Mouse (Mus musculus) Patski (cell line): ENCODE data around the gene Cldnd2. TPM values are rescaled to one million over a fixed set of nuclear protein-coding genes. Genes with fewer than 3 reads are reported as not detected.

ENCODE experiments used
- ATAC-seq: fragments of 100-300 bp; one replicate; pipeline ENCODE4 v1.8.0; 2021
- CTCF ChIA-PET: fragments of 350-600 bp; sonication (Branson Sonifier 250); formaldehyde crosslinking; loops from one replicate; lab custom pipeline; 2022; ENCODE audit warnings: inconsistent platforms; lab: Charles Lee
- POLR2A ChIA-PET: fragments of 350-600 bp; sonication (Branson Sonifier 250); formaldehyde crosslinking; loops from one replicate; lab custom pipeline; 2022; ENCODE audit warnings: antibody characterized with exemption, inconsistent platforms; lab: Charles Lee
- DNase-seq: peaks from one replicate; pipeline ENCODE4 v3.0.0-alpha.2; 2011; ENCODE audit warnings: low read depth, low spot score
- H3K27me3 ChIP-seq: fragments of 371-371 bp; one replicate; pipeline ENCODE4 v1.5.1; 2021
- CTCF ChIP-seq: fragments of 100-300 bp; IDR thresholded peaks from one replicate; pipeline ENCODE4 v1.5.1; 2021
- in situ Hi-C: fragments of 300-500 bp; cut with MboI; formaldehyde crosslinking; loops from 3 replicates; pipeline ENCODE4 v1.11.1; 2018; ENCODE audit warnings: low pct_unique_long_range_greater_than_20kb, mixed read lengths
- polyA plus RNA-seq: library from polyadenylated mRNA; unstranded; gene quantifications from one replicate; pipeline ENCODE4 v1.2.3, GENCODE M21; 2021

Gene Cldnd2
- polyA plus RNA-seq, 1 experiment from 2014 or later, result not detected

DNA sequence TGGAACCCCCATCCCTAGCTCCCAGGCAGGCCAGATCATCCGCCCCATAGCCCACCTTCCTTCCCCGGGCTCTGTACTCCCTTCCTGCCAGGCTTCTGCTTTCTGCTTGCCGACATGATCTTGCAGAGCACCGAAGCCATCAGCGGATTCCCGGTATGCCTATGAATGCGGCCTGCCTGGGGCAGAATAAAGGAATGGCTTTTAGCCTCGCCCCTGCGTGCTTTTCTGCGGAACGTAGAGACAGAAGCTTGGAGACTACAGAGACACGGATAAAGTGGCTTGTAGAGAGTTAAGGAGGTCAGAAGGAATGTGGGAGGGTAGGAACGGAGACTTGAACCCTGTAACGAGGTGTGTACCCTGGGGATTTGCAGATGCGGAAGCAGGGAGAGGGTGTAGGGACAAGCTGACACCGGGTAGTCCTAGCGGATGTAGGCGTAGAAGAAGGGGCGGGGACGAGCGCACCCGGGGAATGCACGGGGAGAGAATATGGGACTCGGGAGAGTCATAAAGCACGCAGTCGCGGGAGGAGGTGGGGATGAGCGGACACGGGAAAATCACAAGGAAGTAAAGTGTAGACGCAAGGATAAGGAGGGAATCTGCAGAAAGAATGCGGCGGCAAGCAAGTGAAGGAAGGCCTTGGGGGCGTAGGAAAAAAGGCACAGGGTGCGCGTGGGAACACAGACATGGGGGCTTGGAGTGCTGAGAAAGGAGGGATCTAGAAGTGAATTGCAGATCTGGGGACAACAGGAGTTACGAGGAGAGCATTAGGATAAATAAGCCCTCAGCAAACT, 2.7 kb downstream of the Cldnd2 start:
- DNase-seq (peak; percentile 58), ATAC-seq (peak; percentile 89)
- in situ Hi-C loops, result loop anchor here (10.0 kb wide), 1 partner anchor 129 kb away; the partner anchor contains the start of gene Zfp715
- CTCF ChIA-PET, result interaction anchor here (0.8 to 2.2 kb wide), 4 partner anchors 8 to 20 kb away, joined by 3 to 11 read pairs (median 4); no protein-coding TSS in a partner anchor
- POLR2A ChIA-PET, result interaction anchor here (0.7 to 1.1 kb wide), 2 partner anchors 15 to 20 kb away, joined by 3 read pairs; no protein-coding TSS in a partner anchor
- no peak for TF ChIP-seq CTCF
- no peaks in the 10 kb centered on the region for H3K27me3 ChIP-seq

DNA sequence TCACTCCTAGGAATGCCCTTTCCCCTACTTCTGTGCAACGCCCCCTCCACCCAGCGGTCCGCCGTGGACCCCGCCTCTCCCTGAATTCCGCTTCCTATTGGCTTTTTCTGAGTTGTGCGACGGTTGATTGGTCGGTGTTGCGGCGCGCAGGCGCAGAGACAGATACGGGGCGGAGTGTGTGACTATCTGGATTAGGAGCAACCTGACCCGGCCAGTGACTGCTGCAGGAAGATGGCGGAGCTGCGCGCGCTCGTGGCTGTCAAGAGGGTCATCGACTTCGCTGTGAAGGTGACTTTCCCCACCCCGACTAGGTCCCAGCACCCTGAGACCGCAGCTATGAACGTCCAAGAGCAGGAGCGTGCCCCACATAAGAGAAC, 3.3 kb downstream of the Cldnd2 start, which contains the start of the genes Etfb and Gm45233:
TSS of gene Etfb (plus strand) at position 167 of the 377 bp plus-strand sequence.
TSS of gene Gm45233 (plus strand) at position 212 of the 377 bp plus-strand sequence.
- DNase-seq (peak; percentile 88), ATAC-seq (peak; percentile 90)
- POLR2A ChIA-PET, result interaction anchor here (1.2 kb wide), 1 partner anchor 13 kb away, joined by 4 read pairs; no protein-coding TSS in a partner anchor
- H3K27me3 ChIP-seq, result no peaks in the 10 kb centered on the region
- TF ChIP-seq CTCF, result no peak
- CTCF ChIA-PET, result interaction anchor here (0.8 to 2.2 kb wide), 4 partner anchors 9 to 22 kb away, joined by 3 to 11 read pairs (median 4); no protein-coding TSS in a partner anchor
- in situ Hi-C loops, result loop anchor here (10.0 kb wide), 1 partner anchor 129 kb away; the partner anchor contains the start of gene Zfp715

DNA sequence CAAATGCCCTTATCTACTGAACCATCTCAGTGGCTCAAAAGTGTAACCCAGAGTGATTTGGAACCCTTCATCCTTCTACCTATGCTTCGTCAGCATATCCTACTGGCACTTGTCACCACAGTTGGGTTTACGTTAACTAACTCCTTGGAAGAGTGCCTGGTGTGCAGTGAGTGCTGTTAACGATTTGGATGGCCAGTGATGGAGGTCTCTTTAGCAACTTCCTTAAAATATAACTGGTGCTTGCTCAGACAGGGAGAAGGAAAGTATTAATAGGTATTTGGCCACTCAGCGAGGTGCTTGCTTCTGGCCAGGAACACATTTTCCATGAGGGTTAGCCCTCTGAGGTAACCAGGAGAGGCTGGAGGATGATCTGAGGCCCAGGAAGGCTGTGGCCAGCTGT, 7.2 kb downstream of the Cldnd2 start:
- in situ Hi-C loops, result loop anchor here (10.0 kb wide), 1 partner anchor 133 kb away; the partner anchor contains the start of gene Zfp715

GRCm38 (mm10) chr7:43448246-43448645, 7.7 kb downstream of the Cldnd2 start:
- CTCF ChIA-PET, result no interaction called here
- no peak for DNase-seq
- POLR2A ChIA-PET, result no interaction called here
- in situ Hi-C loops, result loop anchor here (10.0 kb wide), 1 partner anchor 133 kb away; the partner anchor contains the start of gene Zfp715
- no peak for TF ChIP-seq CTCF
- H3K27me3 ChIP-seq, result no peaks in the 10 kb centered on the region
- no peak for ATAC-seq

More for the DNA sequence above, 7.2 kb downstream of the Cldnd2 start:
- CTCF ChIA-PET, result no interaction called here
- TF ChIP-seq CTCF, result no peak
- no peaks in the 10 kb centered on the region for H3K27me3 ChIP-seq
- ATAC-seq (no peak), DNase-seq (no peak)
- POLR2A ChIA-PET, result no interaction called here

- ATAC-seq, result no peak
- CTCF ChIA-PET, result no interaction called here
- POLR2A ChIA-PET, result no interaction called here
These were observed 9.2 kb downstream of the Cldnd2 start for GRCm38 (mm10) chr7:43449811-43450210.

GRCm38 (mm10) chr7:43451726-43452125, 11.1 kb downstream of the Cldnd2 start:
- TF ChIP-seq CTCF, result no peak
- ATAC-seq (no peak), DNase-seq (no peak)
- ChIA-PET CTCF (no interaction called here), POLR2A (no interaction called here)
- in situ Hi-C loops, result no loop called here
- H3K27me3 ChIP-seq, result no peaks in the 10 kb centered on the region

More at GRCm38 (mm10) chr7:43449811-43450210, 9.2 kb downstream of the Cldnd2 start:
- in situ Hi-C loops, result loop anchor here (10.0 kb wide), 1 partner anchor 135 kb away; the partner anchor contains the start of gene Zfp715
- no peak for TF ChIP-seq CTCF
- DNase-seq, result no peak
- H3K27me3 ChIP-seq, result no peaks in the 10 kb centered on the region

DNA sequence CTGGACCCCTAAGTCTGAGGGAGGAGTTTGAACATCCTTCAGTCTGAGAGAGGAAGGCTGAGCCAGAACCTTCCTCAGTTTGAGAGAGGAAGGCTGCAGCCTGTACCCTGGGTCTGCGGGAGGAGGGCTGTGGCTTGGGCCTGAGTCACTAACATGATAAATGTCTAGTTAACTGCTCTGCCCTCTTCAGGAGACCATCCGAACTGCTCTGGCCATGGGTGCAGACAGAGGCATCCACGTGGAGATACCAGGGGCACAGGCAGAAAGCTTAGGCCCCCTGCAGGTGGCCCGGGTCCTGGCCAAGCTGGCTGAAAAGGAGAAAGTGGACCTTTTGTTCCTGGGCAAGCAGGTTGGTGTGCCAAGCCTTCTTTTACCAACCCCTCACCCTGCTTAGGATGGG, 12.0 kb downstream of the Cldnd2 start:
- TF ChIP-seq CTCF, result peak; percentile 74
- ATAC-seq, result peak; percentile 93

GRCm38 (mm10) chr7:43453599-43454355, 13.2 kb downstream of the Cldnd2 start:
- no peaks in the 10 kb centered on the region for H3K27me3 ChIP-seq
- ChIA-PET CTCF (interaction anchor here (0.7 to 1.5 kb wide), 3 partner anchors 16 to 31 kb away, joined by 4 read pairs; no protein-coding TSS in a partner anchor), POLR2A (no interaction called here)
- ATAC-seq, result no peak
- in situ Hi-C loops, result no loop called here
- TF ChIP-seq CTCF, result no peak
- DNase-seq, result no peak

More for the DNA sequence above, 12.0 kb downstream of the Cldnd2 start:
- H3K27me3 ChIP-seq, result no peaks in the 10 kb centered on the region
- in situ Hi-C loops, result no loop called here
- CTCF ChIA-PET, result interaction anchor here (0.6 to 1.5 kb wide), 2 partner anchors 29 to 31 kb away, joined by 3 to 4 read pairs; no protein-coding TSS in a partner anchor
- POLR2A ChIA-PET, result no interaction called here
- no peak for DNase-seq

GRCm38 (mm10) chr7:43454371-43454770, 13.8 kb downstream of the Cldnd2 start:
- ChIA-PET CTCF (interaction anchor here (0.7 to 1.4 kb wide), 2 partner anchors 15 to 29 kb away, joined by 4 read pairs; no protein-coding TSS in a partner anchor), POLR2A (no interaction called here)
- no peaks in the 10 kb centered on the region for H3K27me3 ChIP-seq
- TF ChIP-seq CTCF, result no peak
- no peak for DNase-seq
- in situ Hi-C loops, result no loop called here
- ATAC-seq, result no peak

GRCm38 (mm10) chr7:43462851-43463250, 22.3 kb downstream of the Cldnd2 start, which contains the start of gene Vsig10l:
Gene Vsig10l, plus strand, starts transcription at chr7:43463151.
- TF ChIP-seq CTCF, result no peak
- in situ Hi-C loops, result no loop called here
- no peaks in the 10 kb centered on the region for H3K27me3 ChIP-seq
- ATAC-seq, result no peak
- DNase-seq, result no peak
- CTCF ChIA-PET, result interaction anchor here (1.3 kb wide), 1 partner anchor 40 kb away, joined by 3 read pairs; no protein-coding TSS in a partner anchor
- POLR2A ChIA-PET, result no interaction called here
